In the genomic region with DNA sequence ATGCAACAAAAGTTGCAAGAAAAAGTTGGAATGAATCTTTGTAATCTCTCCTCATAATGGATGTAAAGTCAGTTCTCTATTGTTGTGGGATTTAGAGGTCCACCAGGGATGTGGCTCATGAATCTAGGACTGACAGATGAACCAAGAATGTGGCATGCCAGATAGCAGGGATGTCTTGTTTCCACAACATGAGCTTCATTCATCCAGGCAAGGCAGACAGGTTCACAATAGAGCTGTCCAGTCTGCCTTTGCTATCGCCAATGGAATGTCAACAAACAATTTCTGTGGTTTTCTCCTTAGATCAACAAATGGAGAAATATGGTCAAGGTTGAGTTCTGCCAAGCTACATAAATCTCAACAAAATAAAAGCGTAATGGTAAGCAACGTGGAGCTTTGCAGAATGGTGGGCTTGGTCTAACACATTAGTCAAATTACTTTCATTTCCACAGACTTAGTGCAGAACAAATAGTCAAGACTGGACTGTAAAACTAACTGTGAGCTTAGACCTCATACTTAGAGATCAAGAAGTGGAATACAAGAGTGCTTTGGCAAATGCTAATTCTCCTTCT, we compare ENCODE assay signal across 21 mouse cellular contexts.
DNase-seq lines count a peak whose midpoint lies in the region; ATAC-seq lines count a peak whose summit lies in the region.
"Had no signal": no experiment of that assay in that cellular context is flagged by ENCODE, and none has a peak within 500 bp of the region (broad histone marks: within the 10 kb centered on the region; RNA-seq: fewer than 3 reads in every experiment).

No protein-coding gene starts in this region.

- no peak for ATAC-seq in embryonic facial prominence, embryonic 14.5 days (ENCODE audit: low read depth)
- ATAC-seq in kidney, embryonic 15.5 days (replicated peaks; ENCODE audit: low FRiP score), result peak; percentile 58; the same call in 1 of the 2 replicates
- ATAC-seq: forebrain, embryonic 14.5 days had no signal

- no peaks in the 10 kb centered on the region for H3K27me3 ChIP-seq in embryonic facial prominence, embryonic 14.5 days (replicated peaks; ENCODE audit: control insufficient read depth, insufficient read depth, low read length)
- H3K27me3 ChIP-seq in embryonic facial prominence, embryonic 10.5 days (replicated peaks; ENCODE audit: low read depth, poor library complexity, severe bottlenecking), result no peaks in the 10 kb centered on the region
- H3K27me3 ChIP-seq in kidney, embryonic 15.5 days, result no peaks in the 10 kb centered on the region
- H3K27me3 ChIP-seq: embryonic facial prominence, embryonic 15.5 days; heart, embryonic 12.5 days; hindbrain, embryonic 15.5 days had no signal

- H3K36me3 ChIP-seq in embryonic facial prominence, embryonic 14.5 days (ENCODE audit: control insufficient read depth, insufficient read depth, low read length), result no peaks in the 10 kb centered on the region
- no peaks in the 10 kb centered on the region for H3K36me3 ChIP-seq in embryonic facial prominence, embryonic 10.5 days (replicated peaks)
- no peaks in the 10 kb centered on the region for H3K36me3 ChIP-seq in kidney, embryonic 15.5 days
- H3K36me3 ChIP-seq: embryonic facial prominence, embryonic 15.5 days; forebrain, embryonic 10.5 days; heart, embryonic 12.5 days; hindbrain, embryonic 15.5 days had no signal

- no peak overlapping the region for H3K4me2 ChIP-seq in embryonic facial prominence, embryonic 14.5 days (ENCODE audit: low read depth, low read length)
- H3K4me2 ChIP-seq in kidney, embryonic 15.5 days, result no peak overlapping the region
- H3K4me2 ChIP-seq: embryonic facial prominence, embryonic 15.5 days; heart, embryonic 12.5 days; hindbrain, embryonic 15.5 days had no signal

- H3K4me1 ChIP-seq in embryonic facial prominence, embryonic 14.5 days (ENCODE audit: control insufficient read depth, insufficient read depth, low read length), result no peaks in the 10 kb centered on the region
- H3K4me1 ChIP-seq in embryonic facial prominence, embryonic 10.5 days, result no peaks in the 10 kb centered on the region
- H3K4me1 ChIP-seq in kidney, embryonic 15.5 days, result peaks cover 5% of the 10 kb centered on the region; the same call in 1 of the 2 replicates
- H3K4me1 ChIP-seq: embryonic facial prominence, embryonic 15.5 days; forebrain, embryonic 10.5 days; heart, embryonic 12.5 days; hindbrain, embryonic 15.5 days had no signal

- H3K27ac ChIP-seq in embryonic facial prominence, embryonic 14.5 days (replicated peaks; ENCODE audit: low read depth, low read length), result no peak overlapping the region
- no peak overlapping the region for H3K27ac ChIP-seq in embryonic facial prominence, embryonic 10.5 days (replicated peaks)
- no peak overlapping the region for H3K27ac ChIP-seq in kidney, embryonic 15.5 days
- H3K27ac ChIP-seq: embryonic facial prominence, embryonic 15.5 days; forebrain, embryonic 10.5 days; gastrocnemius, adult 2 months; hindbrain, embryonic 15.5 days had no signal

- 68% methylated on average over 3 of the region's 3 CpGs for WGBS in embryonic facial prominence, embryonic 14.5 days
- 85% methylated on average over 3 of the region's 3 CpGs for WGBS in embryonic facial prominence, embryonic 10.5 days
- WGBS in kidney, embryonic 15.5 days, result 34% methylated on average over 3 of the region's 3 CpGs

- H3K9me3 ChIP-seq in embryonic facial prominence, embryonic 14.5 days (ENCODE audit: control insufficient read depth, low read length), result no peaks in the 10 kb centered on the region
- no peaks in the 10 kb centered on the region for H3K9me3 ChIP-seq in embryonic facial prominence, embryonic 10.5 days
- no peaks in the 10 kb centered on the region for H3K9me3 ChIP-seq in kidney, embryonic 15.5 days (replicated peaks)
- H3K9me3 ChIP-seq: embryonic facial prominence, embryonic 15.5 days; forebrain, embryonic 10.5 days; heart, embryonic 12.5 days; hindbrain, embryonic 15.5 days had no signal

- H3K9ac ChIP-seq in embryonic facial prominence, embryonic 14.5 days (ENCODE audit: low read depth, low read length), result no peak overlapping the region
- no peak overlapping the region for H3K9ac ChIP-seq in kidney, embryonic 15.5 days
- H3K9ac ChIP-seq: embryonic facial prominence, embryonic 15.5 days; heart, embryonic 12.5 days; hindbrain, embryonic 15.5 days had no signal

- peak; percentile 26 for DNase-seq in embryonic facial prominence, embryonic 14.5 days (ENCODE audit: low spot score)
- DNase-seq in embryonic facial prominence, embryonic 10.5 days (ENCODE audit: low spot score), result no peak
- no peak for DNase-seq in kidney, postnatal 10 days
- peak; percentile 77 for DNase-seq in Muller cell, postnatal 12 days (ENCODE audit: inconsistent ontology term)
- DNase-seq in kidney, postnatal 14 days, result peak; percentile 7
- no peak for DNase-seq in c-Kit-positive CD71-positive TER-119-positive erythroid progenitor cells, embryonic 14.5 days (ENCODE audit: low spot score)
- DNase-seq: adrenal gland, adult 2 months; adrenal gland, postnatal 36 days; cerebellum, adult 11 months; cerebellum, adult 8-10 months; cerebellum, postnatal 14 days; gastrocnemius, adult 2 months; gastrocnemius, postnatal 25 days; heart, postnatal 36 days had no signal

- no peak overlapping the region for H3K4me3 ChIP-seq in embryonic facial prominence, embryonic 14.5 days (ENCODE audit: low read depth, low read length)
- H3K4me3 ChIP-seq in embryonic facial prominence, embryonic 10.5 days, result no peak overlapping the region
- no peak overlapping the region for H3K4me3 ChIP-seq in kidney, embryonic 15.5 days (replicated peaks)
- H3K4me3 ChIP-seq: embryonic facial prominence, embryonic 15.5 days; erythroblast, embryonic 14.5 days; forebrain, embryonic 10.5 days; gastrocnemius, adult 2 months; heart, embryonic 12.5 days; hindbrain, embryonic 15.5 days had no signal

Comparison
In these comparisons a context has a peak if more than half of its experiments do, and no peak if none do; other contexts are left out.
1. DNase-seq: peak in embryonic facial prominence, embryonic 14.5 days (single experiment), Muller cell, postnatal 12 days (single experiment) and kidney, postnatal 14 days (single experiment); none in embryonic facial prominence, embryonic 10.5 days (single experiment), kidney, postnatal 10 days (single experiment) and c-Kit-positive CD71-positive TER-119-positive erythroid progenitor cells, embryonic 14.5 days (single experiment).